Mouse (Mus musculus) heart, postnatal 0 days (tissue): ENCODE data around the gene Itgae. TPM values are rescaled to one million over a fixed set of nuclear protein-coding genes. Genes with fewer than 3 reads are reported as not detected.

ENCODE experiments used
- ATAC-seq: fragments of 200-750 bp; cut with Nextera tagmentation; 2 replicates; pipeline ENCODE4 v1.8.0; 2017; ENCODE audit warnings: low read depth, moderate number of reproducible peaks, moderate library complexity; ENCODE audit not compliant: insufficient read depth
- DNase-seq: peaks from one replicate; pipeline ENCODE4 v3.0.0-alpha.2; 2016; ENCODE audit warnings: low spot score
- H3K27ac ChIP-seq: fragments of 300-500 bp; sonication (generic); 2 replicates; pipeline ENCODE4 v1.5.1; 2014; ENCODE audit warnings: low read depth, mild to moderate bottlenecking
- H3K27me3 ChIP-seq: fragments of 300-500 bp; sonication (generic); 2 replicates; pipeline ENCODE4 v1.6.1; 2014; ENCODE audit warnings: low read length, mixed read lengths; ENCODE audit not compliant: control insufficient read depth, insufficient read depth
- H3K36me3 ChIP-seq: fragments of 300-500 bp; sonication (generic); replicated peaks from 2 replicates; pipeline ENCODE4 v1.6.1; 2014; ENCODE audit warnings: low read length, mixed read lengths; ENCODE audit not compliant: control insufficient read depth, insufficient read depth
- H3K4me1 ChIP-seq: fragments of 300-500 bp; sonication (generic); 2 replicates; pipeline ENCODE4 v1.6.1; 2014; ENCODE audit warnings: antibody characterized with exemption; ENCODE audit not compliant: control insufficient read depth, insufficient read depth
- H3K4me2 ChIP-seq: fragments of 300-500 bp; sonication (generic); 2 replicates; pipeline ENCODE4 v1.6.1; 2014; ENCODE audit warnings: low read depth, mild to moderate bottlenecking, low read length, moderate library complexity
- H3K4me3 ChIP-seq: fragments of 300-500 bp; sonication (generic); 2 replicates; pipeline ENCODE4 v1.5.1; 2014; ENCODE audit warnings: low read depth, low read length
- H3K9ac ChIP-seq: fragments of 300-500 bp; sonication (generic); replicated peaks from 2 replicates; pipeline ENCODE4 v1.6.1; 2014; ENCODE audit warnings: low read depth, low read length, mixed read lengths
- H3K9me3 ChIP-seq: fragments of 300-500 bp; sonication (generic); replicated peaks from 2 replicates; pipeline ENCODE4 v1.6.1; 2016; ENCODE audit warnings: low read length; ENCODE audit not compliant: control insufficient read depth
- CTCF ChIP-seq: IDR thresholded peaks from 2 replicates; pipeline ENCODE4 v1.5.1; 2016; ENCODE audit warnings: antibody characterized with exemption, control low read depth, low read depth
- EP300 ChIP-seq: IDR thresholded peaks from 2 replicates; pipeline ENCODE4 v1.6.1; 2016; ENCODE audit warnings: antibody characterized with exemption, low read depth
- WGBS: fragments of 180-500 bp; shearing (Covaris S2); extraction: QIAGEN DNeasy Blood & Tissue Kit; methylation state at CpG from one replicate; pipeline ENCODE4 v1.1.7; 2014; 5-methylcytosine and 5-hydroxymethylcytosine counted together
- polyA plus RNA-seq: library from polyadenylated mRNA; unstranded; fragments of >200 nt; fragmentation: Nextera tagmentation; extraction: Ambion mirVana; gene quantifications from 2 replicates; pipeline ENCODE4 v1.2.1, GENCODE M21; 2015
- total RNA-seq: library from RNA; depleted of rRNA; stranded (reverse); fragments of >200 nt; gene quantifications from 2 replicates; pipeline ENCODE4 v1.2.3, GENCODE M21; 2014; ENCODE audit warnings: low replicate concordance

Gene Itgae
- total and polyA plus RNA-seq, 2 experiments from 2014 or later, result 0.12 TPM; not detected in 1

GRCm38 (mm10) chr11:73049335-73049734 lies 41.0 kb upstream of the Itgae start:
- Histone ChIP-seq H3K4me1 (peaks cover 17% of the 10 kb centered on the region), H3K4me3 (peak overlapping the region; percentile 100; the same call in 1 of the 2 replicates), H3K9ac (no peak overlapping the region), H3K9me3 (no peaks in the 10 kb centered on the region), H3K27ac (peak overlapping the region; percentile 97; the same call in 1 of the 2 replicates), H3K36me3 (peaks cover 33% of the 10 kb centered on the region), H3K27me3 (no peaks in the 10 kb centered on the region), H3K4me2 (peak overlapping the region; percentile 93)
- ATAC-seq (no peak), DNase-seq (peak; percentile 72)
- TF ChIP-seq CTCF, result peak; percentile 86
- no peak for TF ChIP-seq EP300
- WGBS, result 8% methylated on average over 4 of the region's 4 CpGs

- TF ChIP-seq EP300 (no peak), CTCF (no peak)
- WGBS, result 50% methylated on average over 1 of the region's 1 CpGs
- Histone ChIP-seq H3K27ac (no peak overlapping the region), H3K4me3 (no peak overlapping the region), H3K9ac (no peak overlapping the region), H3K4me2 (no peak overlapping the region), H3K4me1 (peaks cover 13% of the 10 kb centered on the region), H3K9me3 (no peaks in the 10 kb centered on the region), H3K27me3 (no peaks in the 10 kb centered on the region), H3K36me3 (peaks cover 66% of the 10 kb centered on the region)
- DNase-seq, result no peak
- no peak for ATAC-seq
Observed at GRCm38 (mm10) chr11:73052795-73053194, 37.6 kb upstream of the Itgae start.

- no peak for DNase-seq
- H3K36me3 ChIP-seq, result peaks cover 61% of the 10 kb centered on the region
- H3K4me3 ChIP-seq, result no peak overlapping the region
- H3K27ac ChIP-seq, result no peak overlapping the region
- H3K27me3 ChIP-seq, result no peaks in the 10 kb centered on the region
- WGBS, result 48% methylated on average over 5 of the region's 5 CpGs
- no peaks in the 10 kb centered on the region for H3K9me3 ChIP-seq
- TF ChIP-seq EP300, result no peak
- TF ChIP-seq CTCF, result no peak
- H3K4me2 ChIP-seq, result no peak overlapping the region
- no peak overlapping the region for H3K9ac ChIP-seq
- no peak for ATAC-seq
- H3K4me1 ChIP-seq, result peaks cover 7% of the 10 kb centered on the region; the same call in 1 of the 2 replicates
Observed at GRCm38 (mm10) chr11:73057701-73058100, 32.7 kb upstream of the Itgae start.

DNA sequence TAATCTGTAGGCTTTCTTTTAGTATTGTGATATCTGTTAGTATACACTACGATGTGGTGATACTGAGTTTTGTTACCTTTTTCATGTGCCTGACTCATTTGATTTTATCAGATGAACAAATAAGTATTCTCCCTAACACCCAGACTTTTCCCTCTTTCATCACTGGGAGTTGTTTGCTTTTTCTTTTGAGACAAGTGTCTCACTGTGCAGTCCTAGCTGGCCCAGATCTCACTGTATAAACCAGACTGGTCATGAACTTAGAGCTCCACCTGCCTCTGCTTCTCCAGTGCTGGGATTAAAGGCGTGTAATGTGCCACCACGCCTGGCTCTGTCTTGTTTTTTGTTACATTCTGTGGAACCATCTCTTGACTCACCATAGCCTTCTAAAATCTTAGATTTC lies 30.8 kb upstream of the Itgae start:
- H3K4me1 ChIP-seq, result peaks cover 6% of the 10 kb centered on the region; the same call in 1 of the 2 replicates
- no peaks in the 10 kb centered on the region for H3K9me3 ChIP-seq
- H3K4me2 ChIP-seq, result no peak overlapping the region
- no peak overlapping the region for H3K9ac ChIP-seq
- H3K27ac ChIP-seq, result no peak overlapping the region
- DNase-seq (no peak), ATAC-seq (no peak)
- H3K27me3 ChIP-seq, result no peaks in the 10 kb centered on the region
- peaks cover 49% of the 10 kb centered on the region for H3K36me3 ChIP-seq
- TF ChIP-seq EP300, result no peak
- TF ChIP-seq CTCF, result no peak
- WGBS, result 91% methylated on average over 3 of the region's 3 CpGs
- H3K4me3 ChIP-seq, result no peak overlapping the region

DNA sequence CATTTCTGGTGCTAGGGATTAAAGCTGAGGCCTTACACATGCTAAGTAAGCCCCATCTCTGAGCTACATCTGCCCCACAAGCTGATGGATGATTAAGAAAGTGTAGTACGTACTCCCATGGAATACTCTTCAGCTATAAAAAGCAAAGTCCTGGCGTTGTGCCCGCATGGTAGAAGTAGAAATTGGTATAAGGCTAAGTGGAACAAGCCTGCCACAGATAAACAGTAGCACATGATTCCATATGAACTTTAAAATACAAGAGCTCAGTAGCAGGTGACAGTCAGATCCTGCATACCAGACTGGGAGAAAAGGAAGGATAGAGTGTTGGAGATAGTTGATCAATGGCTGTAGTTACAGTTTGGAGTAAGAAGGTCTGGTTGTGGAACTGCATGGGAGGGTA lies 29.0 kb upstream of the Itgae start:
- no peak for ATAC-seq
- no peak overlapping the region for H3K9ac ChIP-seq
- no peak for DNase-seq
- H3K27ac ChIP-seq, result no peak overlapping the region
- H3K9me3 ChIP-seq, result no peaks in the 10 kb centered on the region
- peaks cover 41% of the 10 kb centered on the region for H3K36me3 ChIP-seq
- no peak overlapping the region for H3K4me3 ChIP-seq
- peaks cover 6% of the 10 kb centered on the region; the same call in 1 of the 2 replicates for H3K4me1 ChIP-seq
- 36% methylated on average over 3 of the region's 3 CpGs for WGBS
- H3K27me3 ChIP-seq, result no peaks in the 10 kb centered on the region
- H3K4me2 ChIP-seq, result no peak overlapping the region
- TF ChIP-seq EP300 (no peak), CTCF (no peak)

DNA sequence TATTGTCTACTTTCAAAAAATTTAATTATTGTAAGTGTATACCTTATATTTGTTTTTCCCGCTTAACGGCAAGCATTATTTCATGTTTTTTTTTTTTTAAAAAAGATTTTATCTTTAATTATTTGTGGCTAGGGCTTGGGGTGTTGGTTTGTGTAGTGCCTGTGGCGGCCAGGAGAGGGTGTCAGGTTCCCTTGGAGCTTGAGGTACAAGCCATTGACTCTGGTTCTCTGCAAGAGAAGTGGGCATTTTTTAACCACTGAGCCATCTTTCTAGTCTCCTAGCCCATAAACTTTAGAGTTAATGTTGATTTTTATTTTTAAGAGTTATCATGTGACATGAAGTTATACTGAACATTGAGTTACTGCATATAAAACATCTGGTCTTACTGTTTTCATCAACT lies 18.5 kb upstream of the Itgae start:
- no peak overlapping the region for H3K4me3 ChIP-seq
- ATAC-seq (0 out of 2 replicates have a peak, but pooled peaks have one; percentile 44), DNase-seq (no peak)
- WGBS, result 80% methylated on average over 3 of the region's 3 CpGs
- no peak overlapping the region for H3K4me2 ChIP-seq
- no peak overlapping the region for H3K9ac ChIP-seq
- peaks cover 89% of the 10 kb centered on the region for H3K36me3 ChIP-seq
- H3K4me1 ChIP-seq, result no peaks in the 10 kb centered on the region
- H3K9me3 ChIP-seq, result no peaks in the 10 kb centered on the region
- H3K27ac ChIP-seq, result no peak overlapping the region
- TF ChIP-seq EP300 (no peak), CTCF (peak; percentile 54)
- no peaks in the 10 kb centered on the region for H3K27me3 ChIP-seq
